Mouse (Mus musculus) monocyte, adult 5-6 weeks (primary cell): ENCODE results near the gene Wnt9a. TPM values are rescaled to one million over a fixed set of nuclear protein-coding genes. Genes with fewer than 3 reads are reported as not detected.

Experiments
- ATAC-seq: fragments of 153-309, 156-312 bp; replicated peaks from 2 replicates; pipeline ENCODE4 v1.8.0; 2017; ENCODE audit warnings: mild to moderate bottlenecking; ENCODE audit not compliant: low TSS enrichment, insufficient number of reproducible peaks, severe bottlenecking, poor library complexity, low FRiP score
- total RNA-seq: library from RNA; stranded (forward); fragments of 200-1000, 200-491, 200-594 nt; gene quantifications from 3 replicates; pipeline ENCODE4 v1.2.3, GENCODE M21; 2017

Gene Wnt9a
- total RNA-seq, 1 experiment from 2014 or later: not detected

- ATAC-seq: no peak
These were observed 63.1 kb downstream of the Wnt9a start for GRCm38 (mm10) chr11:59369848-59370247.

- ATAC-seq: no peak
These were observed 68.7 kb downstream of the Wnt9a start, which contains the start of gene Prss38 for GRCm38 (mm10) chr11:59375475-59375874. TSS of gene Prss38 (minus strand) at chr11:59375657.

GRCm38 (mm10) chr11:59377999-59378398 lies 71.3 kb downstream of the Wnt9a start:
- ATAC-seq: no peak

GRCm38 (mm10) chr11:59379547-59379946 lies 72.8 kb downstream of the Wnt9a start:
- no peak for ATAC-seq

Other genes with a start within 250 kb of the Wnt9a start
- gene Obscn, start 170.5 kb upstream of the Wnt9a start, total RNA-seq: under 0.01 to 0.58 TPM in 2 of 3 replicates, not detected in the other
- 4.1 to 15.4 TPM (median 6.4 TPM) in 3 replicates for gene Iba57, start 143.2 kb upstream of the Wnt9a start, total RNA-seq
- gene Gjc2, start 123.7 kb upstream of the Wnt9a start, total RNA-seq: not detected in 3 replicates
- 23.1 to 45.9 TPM (median 32.7 TPM) in 3 replicates for gene Guk1, start 114.7 kb upstream of the Wnt9a start, total RNA-seq
- gene Mrpl55, start 104.4 kb upstream of the Wnt9a start, total RNA-seq: 21.2 to 48.1 TPM (median 23.8 TPM) in 3 replicates
- gene 2310033P09Rik, start 98.6 kb upstream of the Wnt9a start, total RNA-seq: 8.9 to 16.8 TPM (median 16.4 TPM) in 3 replicates
- 337 to 405 TPM (median 396 TPM) in 3 replicates for gene Arf1, start 78.7 kb upstream of the Wnt9a start, total RNA-seq
- gene Wnt3a, start 16.2 kb upstream of the Wnt9a start, total RNA-seq: not detected in 3 replicates
- gene Prss38, start 68.7 kb downstream of the Wnt9a start, total RNA-seq: not detected in 3 replicates
- 4.3 to 8.3 TPM (median 5.5 TPM) in 3 replicates for gene Jmjd4, start 143.1 kb downstream of the Wnt9a start, total RNA-seq
- gene Snap47, start 144.3 kb downstream of the Wnt9a start, total RNA-seq: 5.6 to 17.7 TPM (median 6.0 TPM) in 3 replicates
- 1.5 to 5.2 TPM (median 1.7 TPM) in 3 replicates for gene Zfp867, start 165.5 kb downstream of the Wnt9a start, total RNA-seq
- gene Zkscan17, start 219.8 kb downstream of the Wnt9a start, total RNA-seq: 8.6 to 18.8 TPM (median 11.6 TPM) in 3 replicates
- gene Nlrp3, start 234.6 kb downstream of the Wnt9a start, total RNA-seq: 35.2 to 49.8 TPM (median 49.4 TPM) in 3 replicates